ENCODE assay signal across 25 mouse cellular contexts in the genomic region with DNA sequence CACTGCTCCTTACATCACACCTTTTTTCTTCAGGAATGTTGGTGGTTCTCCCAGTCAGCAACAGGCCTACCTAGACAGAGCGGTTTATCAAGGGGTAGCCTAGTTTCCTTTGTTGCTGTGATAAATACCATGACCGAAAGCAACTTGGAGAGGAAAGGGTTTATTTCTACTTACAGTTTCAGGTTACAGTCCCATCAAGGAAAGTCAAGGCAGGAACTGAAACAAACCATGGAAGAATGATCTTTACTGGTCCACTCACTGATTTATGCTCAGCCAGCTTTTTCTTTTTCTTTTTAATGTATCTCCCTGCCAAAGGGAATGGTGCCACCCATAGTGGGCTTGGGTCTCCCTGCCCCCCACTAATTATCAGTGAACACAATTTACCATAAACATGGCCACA. TPM values are rescaled to one million over a fixed set of nuclear protein-coding genes. Genes with fewer than 3 reads are reported as not detected.
DNase-seq lines count a peak whose midpoint lies in the region; ATAC-seq and TF ChIP-seq lines count a peak whose summit lies in the region.
"Had no signal": no experiment of that assay in that cellular context is flagged by ENCODE, and none has a peak within 500 bp of the region (broad histone marks: within the 10 kb centered on the region; RNA-seq: fewer than 3 reads in every experiment).

No protein-coding gene starts in this region.

- no peak overlapping the region for H3K9ac ChIP-seq in heart, embryonic 12.5 days
- H3K9ac ChIP-seq: forebrain, embryonic 13.5 days; heart, embryonic 15.5 days; hindbrain, embryonic 13.5 days had no signal

- no peak for ATAC-seq in heart, embryonic 12.5 days (ENCODE audit: insufficient number of reproducible peaks, low FRiP score)
- ATAC-seq in frontal cortex, adult (ENCODE audit: low TSS enrichment): no peak
- ATAC-seq: forebrain, embryonic 13.5 days; forebrain, embryonic 16.5 days; hindbrain, embryonic 16.5 days; Patski had no signal

- no peak overlapping the region for H3K27ac ChIP-seq in heart, embryonic 12.5 days (ENCODE audit: poor library complexity, severe bottlenecking)
- H3K27ac ChIP-seq in spleen, adult 2 months (ENCODE audit: insufficient read depth, low read length): peak overlapping the region; percentile 90
- H3K27ac ChIP-seq in brown adipose tissue, adult 24 weeks (replicated peaks; ENCODE audit: low read depth, low read length): peak overlapping the region; percentile 17
- peak overlapping the region; percentile 60 for H3K27ac ChIP-seq in small intestine, adult 2 months (ENCODE audit: insufficient read depth, low read depth, low read length)
- H3K27ac ChIP-seq: forebrain, embryonic 10.5 days; forebrain, embryonic 13.5 days; heart, embryonic 15.5 days; hindbrain, embryonic 10.5 days; hindbrain, embryonic 13.5 days had no signal

- H3K27me3 ChIP-seq in heart, embryonic 12.5 days (replicated peaks): no peaks in the 10 kb centered on the region
- no peaks in the 10 kb centered on the region for H3K27me3 ChIP-seq in spleen, adult 2 months (ENCODE audit: control insufficient read depth, insufficient read depth, low read length)
- H3K27me3 ChIP-seq in small intestine, adult 2 months (ENCODE audit: control insufficient read depth, insufficient read depth, low read length): no peaks in the 10 kb centered on the region
- H3K27me3 ChIP-seq: forebrain, embryonic 13.5 days; heart, embryonic 15.5 days; hindbrain, embryonic 13.5 days; Patski had no signal

- H3K36me3 ChIP-seq in heart, embryonic 12.5 days: peaks cover 28% of the 10 kb centered on the region
- peaks cover 13% of the 10 kb centered on the region for H3K36me3 ChIP-seq in spleen, adult 2 months (ENCODE audit: control insufficient read depth, insufficient read depth, low read length)
- peaks cover 14% of the 10 kb centered on the region; the same call in 1 of the 2 replicates for H3K36me3 ChIP-seq in small intestine, adult 2 months (ENCODE audit: control insufficient read depth, insufficient read depth, low read length)
- H3K36me3 ChIP-seq: forebrain, embryonic 10.5 days; hindbrain, embryonic 10.5 days; hindbrain, embryonic 13.5 days had no signal

- H3K4me2 ChIP-seq in heart, embryonic 12.5 days: no peak overlapping the region
- H3K4me2 ChIP-seq: forebrain, embryonic 13.5 days; heart, embryonic 11.5 days; heart, embryonic 15.5 days; hindbrain, embryonic 13.5 days had no signal

- WGBS in heart, embryonic 12.5 days: 92% methylated on average over 2 of the region's 2 CpGs
- 78% methylated on average over 2 of the region's 2 CpGs for WGBS in spleen, adult 2 months
- 93% methylated on average over 2 of the region's 2 CpGs for WGBS in small intestine, adult 2 months

- no peak for TF ChIP-seq CTCF in spleen, adult 2 months (IDR thresholded peaks at IDR 0.05; ENCODE audit: extremely low read depth, insufficient read depth, insufficient read length, insufficient replicate concordance)
- TF ChIP-seq CTCF in small intestine, adult 2 months (IDR thresholded peaks at IDR 0.05; ENCODE audit: extremely low read depth, insufficient read length, insufficient replicate concordance, low read depth, low read length): no peak

- TF ChIP-seq POLR2A in spleen, adult 2 months (IDR thresholded peaks at IDR 0.05; ENCODE audit: low read depth, low read length): no peak
- no peak for TF ChIP-seq POLR2A in small intestine, adult 2 months (IDR thresholded peaks at IDR 0.05; ENCODE audit: low read depth, low read length)

- H3K9me3 ChIP-seq in heart, embryonic 12.5 days (replicated peaks): peaks cover 4% of the 10 kb centered on the region
- H3K9me3 ChIP-seq: G1E; heart, embryonic 15.5 days had no signal

- DNase-seq in heart, adult 11 months: peak; percentile 33
- DNase-seq in spleen, adult 2 months (ENCODE audit: low read depth in 1 of 2, low spot score in 2 of 2): no peak
- no peak for DNase-seq in spleen, adult 12 weeks (ENCODE audit: low spot score)
- no peak for DNase-seq in frontal cortex, postnatal 36 days (ENCODE audit: low spot score in 2 of 2)
- DNase-seq: adrenal gland, postnatal 10 days; adrenal gland, postnatal 36 days; cerebellum, adult 11-12 months; cerebellum, adult 8-10 months; cerebellum, postnatal 14 days; gastrocnemius, postnatal 25 days; heart, postnatal 36 days had no signal

- peaks cover 6% of the 10 kb centered on the region; the same call in 1 of the 2 replicates for H3K4me1 ChIP-seq in heart, embryonic 12.5 days (replicated peaks)
- peaks cover 29% of the 10 kb centered on the region for H3K4me1 ChIP-seq in spleen, adult 2 months (ENCODE audit: control insufficient read depth, insufficient read depth, insufficient read length)
- H3K4me1 ChIP-seq in brown adipose tissue, adult 24 weeks (ENCODE audit: control insufficient read depth, insufficient read depth, insufficient read length, low read length): peaks cover 16% of the 10 kb centered on the region; the same call in 1 of the 2 replicates
- H3K4me1 ChIP-seq in small intestine, adult 2 months (ENCODE audit: control insufficient read depth, insufficient read depth, insufficient read length, low read length): peaks cover 12% of the 10 kb centered on the region
- H3K4me1 ChIP-seq: forebrain, embryonic 10.5 days; forebrain, embryonic 13.5 days; hindbrain, embryonic 10.5 days; hindbrain, embryonic 13.5 days had no signal

- H3K4me3 ChIP-seq in heart, embryonic 12.5 days: no peak overlapping the region
- no peak overlapping the region; the same call in 1 of the 2 replicates for H3K4me3 ChIP-seq in spleen, adult 2 months (ENCODE audit: extremely low read depth, insufficient read depth, insufficient read length)
- no peak overlapping the region for H3K4me3 ChIP-seq in brown adipose tissue, adult 24 weeks (ENCODE audit: insufficient read depth, low read depth, low read length)
- no peak overlapping the region for H3K4me3 ChIP-seq in small intestine, adult 2 months (ENCODE audit: low read depth, low read length)
- H3K4me3 ChIP-seq: forebrain, embryonic 10.5 days; forebrain, embryonic 13.5 days; heart, embryonic 15.5 days; hindbrain, embryonic 10.5 days; hindbrain, embryonic 13.5 days had no signal

RNA-seq across cellular contexts. Expression of gene Fam208a, which starts 22.7 kb away (rescaled TPM):
- 13.1 and 14.5 TPM in 2 replicates for polyA plus RNA-seq in heart, embryonic 12.5 days (2016; fragmentation: Nextera tagmentation; extraction: Ambion mirVana)
- 4.3 and 4.6 TPM in 2 replicates for polyA plus RNA-seq in spleen, adult 2 months (2012; rRNA removed)
- polyA plus RNA-seq in brown adipose tissue, adult 24 weeks (2012; ENCODE audit: insufficient read depth, insufficient read length, missing spikeins): 9.5 and 13.1 TPM in 2 replicates
- 1.2 and 1.8 TPM in 2 replicates for polyA plus RNA-seq in small intestine, adult 2 months (2012; rRNA removed)
